Mouse (Mus musculus) brain, embryonic 14.5 days (tissue): ENCODE data around the gene Itpr1.

Source experiments
- CTCF ChIP-seq: fragments of 200-500 bp; IDR thresholded peaks from 2 replicates; pipeline ENCODE4 v1.5.1; 2012; ENCODE audit warnings: inconsistent platforms, mild to moderate bottlenecking, moderate library complexity, borderline replicate concordance; ENCODE audit not compliant: insufficient read depth, insufficient read length; ENCODE audit errors: extremely low read depth
- POLR2A ChIP-seq: fragments of 200-500 bp; IDR thresholded peaks from 2 replicates; pipeline ENCODE4 v1.6.1; 2012; ENCODE audit warnings: mild to moderate bottlenecking, inconsistent platforms, borderline replicate concordance; ENCODE audit not compliant: poor library complexity, insufficient read depth, insufficient read length, severe bottlenecking; ENCODE audit errors: extremely low read depth

- TF ChIP-seq POLR2A (no peak), CTCF (no peak)
These were observed 47.3 kb upstream of the Itpr1 start for GRCm38 (mm10) chr6:108165598-108165997.
